Mouse (Mus musculus) heart, postnatal 0 days (tissue): ENCODE measurements around the gene Evc. TPM values are rescaled to one million over a fixed set of nuclear protein-coding genes. Genes with fewer than 3 reads are reported as not detected.

Source experiments
- ATAC-seq: fragments of 200-750 bp; cut with Nextera tagmentation; 2 replicates; pipeline ENCODE4 v1.8.0; 2017; ENCODE audit warnings: low read depth, moderate number of reproducible peaks, moderate library complexity; ENCODE audit not compliant: insufficient read depth
- DNase-seq: peaks from one replicate; pipeline ENCODE4 v3.0.0-alpha.2; 2016; ENCODE audit warnings: low spot score
- H3K27ac ChIP-seq: fragments of 300-500 bp; sonication (generic); 2 replicates; pipeline ENCODE4 v1.5.1; 2014; ENCODE audit warnings: low read depth, mild to moderate bottlenecking
- H3K27me3 ChIP-seq: fragments of 300-500 bp; sonication (generic); 2 replicates; pipeline ENCODE4 v1.6.1; 2014; ENCODE audit warnings: low read length, mixed read lengths; ENCODE audit not compliant: control insufficient read depth, insufficient read depth
- H3K36me3 ChIP-seq: fragments of 300-500 bp; sonication (generic); replicated peaks from 2 replicates; pipeline ENCODE4 v1.6.1; 2014; ENCODE audit warnings: low read length, mixed read lengths; ENCODE audit not compliant: control insufficient read depth, insufficient read depth
- H3K4me1 ChIP-seq: fragments of 300-500 bp; sonication (generic); 2 replicates; pipeline ENCODE4 v1.6.1; 2014; ENCODE audit warnings: antibody characterized with exemption; ENCODE audit not compliant: control insufficient read depth, insufficient read depth
- H3K4me2 ChIP-seq: fragments of 300-500 bp; sonication (generic); 2 replicates; pipeline ENCODE4 v1.6.1; 2014; ENCODE audit warnings: low read depth, mild to moderate bottlenecking, low read length, moderate library complexity
- H3K4me3 ChIP-seq: fragments of 300-500 bp; sonication (generic); 2 replicates; pipeline ENCODE4 v1.5.1; 2014; ENCODE audit warnings: low read depth, low read length
- H3K9ac ChIP-seq: fragments of 300-500 bp; sonication (generic); replicated peaks from 2 replicates; pipeline ENCODE4 v1.6.1; 2014; ENCODE audit warnings: low read depth, low read length, mixed read lengths
- H3K9me3 ChIP-seq: fragments of 300-500 bp; sonication (generic); replicated peaks from 2 replicates; pipeline ENCODE4 v1.6.1; 2016; ENCODE audit warnings: low read length; ENCODE audit not compliant: control insufficient read depth
- CTCF ChIP-seq: IDR thresholded peaks from 2 replicates; pipeline ENCODE4 v1.5.1; 2016; ENCODE audit warnings: antibody characterized with exemption, control low read depth, low read depth
- EP300 ChIP-seq: IDR thresholded peaks from 2 replicates; pipeline ENCODE4 v1.6.1; 2016; ENCODE audit warnings: antibody characterized with exemption, low read depth
- WGBS: fragments of 180-500 bp; shearing (Covaris S2); extraction: QIAGEN DNeasy Blood & Tissue Kit; methylation state at CpG from one replicate; pipeline ENCODE4 v1.1.7; 2014; 5-methylcytosine and 5-hydroxymethylcytosine counted together
- polyA plus RNA-seq: library from polyadenylated mRNA; unstranded; fragments of >200 nt; fragmentation: Nextera tagmentation; extraction: Ambion mirVana; gene quantifications from 2 replicates; pipeline ENCODE4 v1.2.1, GENCODE M21; 2015
- total RNA-seq: library from RNA; depleted of rRNA; stranded (reverse); fragments of >200 nt; gene quantifications from 2 replicates; pipeline ENCODE4 v1.2.3, GENCODE M21; 2014; ENCODE audit warnings: low replicate concordance; rRNA removed

The Evc gene
- total and polyA plus RNA-seq, 2 experiments from 2014 or later: 1.8 to 2.8 TPM

- ATAC-seq: no peak
- no peak for DNase-seq
- TF ChIP-seq EP300: no peak
- no peak for TF ChIP-seq CTCF
- Histone ChIP-seq H3K27ac (no peak overlapping the region), H3K9ac (no peak overlapping the region), H3K9me3 (no peaks in the 10 kb centered on the region), H3K36me3 (no peaks in the 10 kb centered on the region), H3K4me2 (peak overlapping the region; percentile 53), H3K4me1 (0 out of 2 replicates have a peak, but pooled peaks cover 8% of the 10 kb centered on the region), H3K4me3 (peak overlapping the region; percentile 34), H3K27me3 (peaks cover 81% of the 10 kb centered on the region)
- 10% methylated on average over 43 of the region's 44 CpGs for WGBS
These were observed 94.1 kb downstream of the Evc start for GRCm38 (mm10) chr5:37242360-37243168.

DNA sequence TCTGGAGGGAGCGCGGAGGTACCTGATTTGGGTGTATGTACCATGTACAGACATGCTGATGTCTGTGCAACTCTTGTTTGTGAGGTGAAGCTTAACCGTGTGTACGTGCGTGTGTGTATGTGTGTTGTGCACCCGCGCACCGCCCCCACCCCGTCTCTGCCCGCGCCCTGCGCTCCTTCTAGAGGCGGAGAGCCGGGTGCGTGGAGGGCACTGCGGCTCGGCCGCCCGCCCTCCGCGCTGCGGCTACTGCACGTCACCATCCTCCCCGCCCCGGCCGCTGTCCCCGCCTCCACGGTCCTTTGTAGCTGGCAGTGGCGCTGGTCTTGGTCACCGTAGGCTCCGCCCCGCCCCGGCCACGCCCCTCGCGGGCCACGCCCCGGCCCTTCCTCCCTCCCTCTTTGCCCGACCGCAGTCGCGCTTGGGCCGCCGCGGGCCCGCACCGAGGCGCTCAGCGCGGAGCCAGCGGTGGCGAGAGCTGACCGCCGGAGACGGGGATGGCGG, 95.0 kb downstream of the Evc start, which contains the start of gene Crmp1:
Gene Crmp1 (plus strand): TSS at position 290 of the 501 bp plus-strand sequence.
- Histone ChIP-seq H3K27ac (no peak within 1 kb of the TSS), H3K27me3 (peaks cover 75% of the 10 kb centered on the region), H3K4me3 (peak within 1 kb of the TSS; percentile 34), H3K4me1 (0 out of 2 replicates have a peak, but pooled peaks cover 8% of the 10 kb centered on the region), H3K4me2 (peak within 1 kb of the TSS; percentile 53), H3K9me3 (no peaks in the 10 kb centered on the region), H3K36me3 (no peaks in the 10 kb centered on the region), H3K9ac (no peak within 1 kb of the TSS)
- TF ChIP-seq CTCF (no peak), EP300 (no peak)
- WGBS: under 1% methylated on average over 51 of the region's 56 CpGs
- 0 out of 2 replicates have a peak, but pooled peaks have one; percentile 10 for ATAC-seq
- no peak for DNase-seq

- no peaks in the 10 kb centered on the region for H3K36me3 ChIP-seq
- H3K9me3 ChIP-seq: no peaks in the 10 kb centered on the region
- ATAC-seq: no peak
- no peak overlapping the region for H3K4me2 ChIP-seq
- TF ChIP-seq EP300 (no peak), CTCF (no peak)
- no peak overlapping the region for H3K4me3 ChIP-seq
- DNase-seq: no peak
- H3K9ac ChIP-seq: no peak overlapping the region
- H3K27me3 ChIP-seq: peaks cover 71% of the 10 kb centered on the region
- 14% methylated on average over 9 of the region's 9 CpGs for WGBS
- H3K27ac ChIP-seq: no peak overlapping the region
- H3K4me1 ChIP-seq: 0 out of 2 replicates have a peak, but pooled peaks cover 8% of the 10 kb centered on the region
These were observed 95.5 kb downstream of the Evc start for GRCm38 (mm10) chr5:37241224-37241623.

DNA sequence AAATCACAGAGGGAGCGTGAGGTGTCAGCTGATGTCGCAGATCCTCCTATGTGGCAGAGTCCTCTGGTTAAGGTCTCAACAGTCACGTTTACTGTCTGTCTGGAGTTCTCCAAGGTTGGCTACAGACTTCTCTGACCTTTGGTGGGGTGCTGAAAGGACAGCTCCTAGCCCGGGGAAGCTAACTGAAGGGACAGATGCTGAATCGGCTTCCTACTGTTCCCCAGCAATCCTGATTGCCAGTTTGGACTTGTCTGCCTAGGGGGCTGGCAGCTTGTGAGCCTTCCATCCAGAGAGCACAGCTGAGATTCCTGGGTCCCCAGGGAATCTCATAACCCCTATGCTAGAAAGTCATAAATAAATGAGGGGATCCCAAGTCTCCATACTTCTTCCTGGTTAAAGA, 96.1 kb downstream of the Evc start:
- peak; percentile 41 for DNase-seq
- Histone ChIP-seq H3K27me3 (peaks cover 64% of the 10 kb centered on the region), H3K4me2 (no peak overlapping the region), H3K36me3 (no peaks in the 10 kb centered on the region), H3K9ac (no peak overlapping the region), H3K4me3 (no peak overlapping the region), H3K9me3 (no peaks in the 10 kb centered on the region), H3K4me1 (0 out of 2 replicates have a peak, but pooled peaks cover 8% of the 10 kb centered on the region), H3K27ac (no peak overlapping the region)
- TF ChIP-seq CTCF: no peak
- TF ChIP-seq EP300: no peak
- 3% methylated on average over 5 of the region's 5 CpGs for WGBS
- ATAC-seq: no peak

Other genes starting within 250 kb of the Evc start
- gene Crmp1, start 95.0 kb downstream of the Evc start, total RNA-seq: 5.2 and 5.5 TPM in 2 replicates
- 1.9 and 2.0 TPM in 2 replicates for gene Crmp1, start 95.0 kb downstream of the Evc start, polyA plus RNA-seq
- 3.0 and 9.2 TPM in 2 replicates for gene Evc2, start 1.6 kb upstream of the Evc start, total RNA-seq
- gene Evc2, start 1.6 kb upstream of the Evc start, polyA plus RNA-seq: 3.0 and 3.6 TPM in 2 replicates